Mouse (Mus musculus): ENCODE results near the gene Mrpl39.

DNA sequence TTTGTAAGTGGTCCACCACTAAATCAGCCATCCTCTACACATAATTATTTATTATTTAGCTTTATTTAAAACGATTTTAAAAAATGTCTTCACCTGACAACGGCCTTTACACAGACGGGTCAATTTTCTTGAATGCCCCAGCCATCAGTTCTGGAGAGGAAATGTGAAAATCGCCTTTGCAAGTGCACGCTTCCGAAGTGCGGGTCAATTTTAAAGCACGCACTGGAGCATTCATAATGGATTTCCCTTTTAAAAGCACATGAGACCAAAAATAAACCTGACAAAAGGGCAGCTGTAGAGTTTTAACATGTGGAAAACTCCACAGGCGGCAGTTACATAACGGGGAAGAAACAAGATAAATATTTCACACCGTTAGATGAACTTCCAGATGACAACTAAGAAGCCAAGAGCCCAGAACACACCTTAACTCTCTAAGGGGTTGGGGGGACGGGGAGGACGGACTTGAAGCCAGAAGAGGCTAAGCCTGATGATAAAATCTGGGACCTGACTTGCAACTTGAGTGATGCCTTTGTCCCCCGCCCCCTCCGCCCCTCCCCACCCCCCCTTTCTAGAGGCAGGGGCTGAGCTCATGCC lies 37.8 kb upstream of the Mrpl39 start:
- TF ChIP-seq CTCF (IDR thresholded peaks at IDR 0.05; ENCODE audit: extremely low read depth, insufficient read depth, insufficient read length, insufficient replicate concordance) = no peak
- TF ChIP-seq POLR2A (IDR thresholded peaks at IDR 0.05; ENCODE audit: low read depth, low read length) = no peak

All from spleen, adult 2 months (tissue).